Mouse (Mus musculus) adrenal gland, adult (tissue): ENCODE data around the gene E130114P18Rik.
A peak's percentile ranks its signal among the peaks of the same experiment; 100 is the strongest.

Experiments
- DNase-seq, 2 experiments: peaks; one replicate each; pipeline ENCODE4 v3.0.0; 2022 to 2023; ENCODE audit warnings: low spot score in 1 of 2; ENCODE audit not compliant: inconsistent age in 2 of 2

E130114P18Rik gene

DNA sequence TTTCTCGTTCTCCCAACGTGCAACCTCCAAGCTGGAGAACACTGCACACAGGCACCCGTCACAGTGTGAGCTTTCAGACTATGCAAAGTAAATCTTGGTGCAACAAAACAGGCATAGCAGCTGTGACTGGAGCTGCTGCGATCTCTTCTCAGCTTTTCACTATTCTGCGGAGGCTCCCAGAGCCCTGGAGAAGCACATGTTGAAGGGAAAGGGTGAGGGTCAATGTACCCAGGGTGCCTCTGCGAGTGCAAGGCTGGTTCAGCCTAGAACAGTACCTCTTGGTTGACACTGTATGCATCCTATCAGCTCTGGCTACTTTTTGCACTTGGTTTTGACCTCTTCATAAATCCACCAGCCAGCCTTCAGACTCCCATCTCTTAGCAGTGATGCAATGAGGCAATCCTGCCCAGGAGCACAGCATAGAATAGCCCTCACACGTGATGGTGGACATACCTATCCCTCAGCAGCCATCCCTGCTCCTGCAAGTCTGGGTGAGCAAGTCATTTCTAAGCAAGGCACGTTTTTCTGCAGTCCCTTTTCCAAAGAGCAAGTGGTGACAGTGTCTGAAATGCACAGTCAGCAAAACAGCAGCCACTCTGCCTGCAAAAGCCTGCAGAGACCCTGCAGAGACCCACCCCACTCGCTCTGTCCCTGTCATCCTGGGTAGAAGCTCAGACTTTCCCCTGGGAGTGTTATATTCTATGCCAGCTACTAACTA is 67.7 kb downstream of the E130114P18Rik start:
- DNase-seq: no peak

DNA sequence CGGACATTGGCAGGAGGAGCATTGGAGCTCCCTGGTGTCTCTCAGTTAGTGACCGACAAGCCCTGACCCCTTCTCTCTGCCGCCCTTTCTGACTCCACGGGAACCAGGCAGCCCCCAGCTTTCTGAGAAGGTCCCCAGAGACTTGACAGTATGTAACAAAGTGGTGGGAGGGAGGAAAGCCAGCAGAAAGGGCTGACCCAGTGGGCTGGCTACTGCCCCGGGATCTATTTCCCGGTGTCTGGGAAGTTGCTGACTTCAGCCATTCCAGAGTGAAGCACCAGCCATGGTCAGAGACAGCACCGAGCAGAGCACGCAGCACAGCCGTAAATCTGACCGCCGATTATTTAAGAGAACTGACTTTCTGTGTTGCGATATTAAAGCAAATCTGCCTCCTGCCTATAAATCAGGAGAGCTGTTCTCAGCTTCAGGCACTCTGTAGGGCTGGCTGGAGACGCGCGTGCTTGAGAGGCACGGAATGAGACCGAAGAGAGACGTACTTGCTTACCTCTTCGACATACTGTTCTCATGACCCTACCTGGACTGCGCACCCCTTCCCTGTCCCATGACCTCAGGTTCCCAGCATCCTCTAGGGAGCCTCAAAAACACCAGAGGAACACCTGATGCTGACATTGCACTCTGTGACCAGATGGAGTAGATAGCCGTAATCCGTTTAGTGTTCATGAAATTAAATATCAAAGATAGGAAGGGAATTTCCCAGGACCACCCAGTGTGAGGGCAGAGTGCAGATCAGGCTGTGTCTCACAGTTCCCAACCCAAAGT is 70.3 kb downstream of the E130114P18Rik start:
- peak in 1 of 2 experiments; percentile 70 for DNase-seq

DNA sequence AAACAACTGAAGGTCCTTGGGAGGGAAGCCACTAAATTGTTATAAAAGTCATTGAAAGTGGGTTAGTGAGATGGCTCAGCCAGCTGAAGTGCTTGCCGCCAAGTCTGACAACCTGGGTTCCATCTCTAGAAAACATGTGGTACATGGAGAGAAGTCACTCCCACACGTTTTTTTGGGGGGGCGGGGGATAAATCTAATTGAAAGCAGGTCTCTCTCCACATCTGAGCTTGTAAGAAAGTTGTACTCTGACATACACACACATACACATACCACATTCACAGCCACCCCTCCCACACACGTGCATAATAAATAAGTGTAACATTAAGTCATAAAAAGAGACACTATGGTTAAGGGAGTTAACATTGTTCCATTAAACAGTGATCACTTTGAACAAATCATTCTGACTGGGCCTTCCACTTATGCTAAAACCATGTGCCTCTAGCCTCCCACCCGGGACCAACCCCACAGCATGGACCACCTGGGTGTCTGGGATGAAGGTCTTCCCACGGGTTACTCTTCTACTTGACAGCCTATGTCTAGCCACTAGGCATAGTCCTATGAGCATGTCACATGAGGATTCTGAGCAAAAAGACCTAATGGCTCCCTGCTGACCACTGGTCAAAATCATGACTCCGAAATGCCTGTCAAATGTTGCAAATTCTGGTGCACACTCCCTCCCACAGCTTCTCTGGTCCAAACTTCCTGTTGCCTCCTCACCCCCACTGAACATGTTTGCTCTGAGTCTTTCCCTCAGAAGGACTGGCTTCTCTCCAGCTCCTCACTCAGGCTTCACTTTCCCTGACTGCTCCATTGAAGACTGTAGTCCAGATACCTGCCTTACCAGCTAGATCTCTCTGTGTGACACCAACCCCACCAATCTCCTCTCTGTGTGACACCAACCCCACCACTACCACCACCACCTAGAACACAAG is 80.9 kb downstream of the E130114P18Rik start:
- peak in 1 of 2 experiments; percentile 56 for DNase-seq

DNA sequence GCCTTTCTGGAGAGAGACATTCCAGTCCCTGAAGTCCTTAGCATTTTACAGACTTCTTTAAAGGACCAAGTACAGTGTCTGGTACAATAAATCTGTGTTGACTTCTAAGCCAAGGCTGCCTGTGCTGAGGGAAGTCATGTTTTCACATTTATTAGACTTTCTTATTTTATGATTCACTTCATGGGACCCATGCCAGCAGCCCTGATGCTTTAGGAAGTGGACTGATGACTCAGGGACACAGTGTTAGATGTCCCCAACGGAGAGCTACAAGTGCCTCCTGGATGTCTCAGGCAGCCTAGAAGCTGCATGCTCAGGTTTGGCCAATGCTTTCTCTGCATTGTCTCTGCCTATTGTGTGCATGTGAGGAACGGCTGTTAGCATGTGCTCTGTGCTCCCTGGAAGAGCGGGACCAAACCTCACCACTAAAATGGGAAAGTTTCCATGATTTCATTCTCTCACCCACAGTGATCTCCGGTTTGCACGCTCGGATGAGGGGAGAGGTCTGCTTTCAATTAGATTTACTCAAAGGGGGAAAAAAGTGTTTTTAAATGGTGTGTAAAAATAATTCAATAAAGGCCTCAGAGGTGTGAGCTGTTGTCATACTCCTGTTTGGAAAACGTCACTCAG is 82.4 kb downstream of the E130114P18Rik start:
- DNase-seq: peak; percentile 85 to 95

DNA sequence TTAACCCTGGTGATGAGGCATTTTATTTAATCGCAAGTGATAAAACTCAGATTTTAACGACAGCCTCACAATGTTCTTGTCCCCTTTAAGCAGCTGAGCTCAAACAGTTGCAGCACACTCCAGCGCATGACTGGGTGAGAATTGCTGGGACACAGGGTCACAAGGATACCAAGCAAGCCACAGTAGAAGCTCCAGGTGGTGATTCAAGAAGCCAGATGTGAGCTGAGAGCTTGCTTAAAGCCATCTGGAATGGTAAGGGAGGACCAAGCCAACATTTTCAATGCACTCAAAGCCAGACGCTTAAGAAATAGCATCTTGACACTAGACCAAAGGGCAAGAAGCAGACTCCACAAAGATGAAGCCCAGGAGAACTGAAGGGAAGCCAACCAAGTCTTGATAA is 83.9 kb downstream of the E130114P18Rik start:
- no peak for DNase-seq

DNA sequence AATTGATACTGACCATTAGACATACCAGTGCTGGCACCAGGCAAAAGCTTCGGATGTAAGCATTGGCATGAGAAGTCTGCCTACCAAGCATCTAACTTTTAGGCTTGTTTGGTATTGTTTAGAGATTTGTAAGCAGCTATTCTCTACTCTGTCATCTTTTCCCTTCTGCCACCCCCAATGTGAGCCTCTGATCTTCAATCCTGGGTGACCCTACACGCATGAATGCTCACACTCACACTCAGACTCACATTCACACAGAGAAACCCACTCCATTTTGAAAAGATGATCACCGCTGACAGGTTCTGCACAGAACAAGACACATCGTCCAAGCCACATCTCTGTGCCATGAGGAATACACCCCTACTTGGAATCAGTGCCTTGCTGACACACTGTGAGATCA is 84.8 kb downstream of the E130114P18Rik start:
- DNase-seq: no peak

DNA sequence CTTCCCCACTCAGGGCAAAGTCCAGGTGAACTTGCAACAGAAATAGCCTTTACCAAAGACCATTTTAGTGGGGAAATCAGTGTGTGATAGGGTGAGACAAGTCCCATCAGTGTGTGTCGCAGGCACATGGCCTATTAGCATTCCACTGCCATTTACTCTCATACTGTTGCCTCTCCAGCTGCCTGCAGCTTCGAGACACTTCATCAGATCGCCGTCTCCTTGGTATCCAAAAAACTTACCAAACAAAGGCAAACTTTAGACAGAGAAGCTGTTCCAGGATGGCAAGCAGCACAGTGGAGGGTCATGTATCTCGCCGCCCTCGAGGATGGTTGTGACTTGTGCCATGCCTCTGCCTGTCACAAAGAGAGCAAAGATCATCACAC is 87.5 kb downstream of the E130114P18Rik start:
- no peak for DNase-seq

DNA sequence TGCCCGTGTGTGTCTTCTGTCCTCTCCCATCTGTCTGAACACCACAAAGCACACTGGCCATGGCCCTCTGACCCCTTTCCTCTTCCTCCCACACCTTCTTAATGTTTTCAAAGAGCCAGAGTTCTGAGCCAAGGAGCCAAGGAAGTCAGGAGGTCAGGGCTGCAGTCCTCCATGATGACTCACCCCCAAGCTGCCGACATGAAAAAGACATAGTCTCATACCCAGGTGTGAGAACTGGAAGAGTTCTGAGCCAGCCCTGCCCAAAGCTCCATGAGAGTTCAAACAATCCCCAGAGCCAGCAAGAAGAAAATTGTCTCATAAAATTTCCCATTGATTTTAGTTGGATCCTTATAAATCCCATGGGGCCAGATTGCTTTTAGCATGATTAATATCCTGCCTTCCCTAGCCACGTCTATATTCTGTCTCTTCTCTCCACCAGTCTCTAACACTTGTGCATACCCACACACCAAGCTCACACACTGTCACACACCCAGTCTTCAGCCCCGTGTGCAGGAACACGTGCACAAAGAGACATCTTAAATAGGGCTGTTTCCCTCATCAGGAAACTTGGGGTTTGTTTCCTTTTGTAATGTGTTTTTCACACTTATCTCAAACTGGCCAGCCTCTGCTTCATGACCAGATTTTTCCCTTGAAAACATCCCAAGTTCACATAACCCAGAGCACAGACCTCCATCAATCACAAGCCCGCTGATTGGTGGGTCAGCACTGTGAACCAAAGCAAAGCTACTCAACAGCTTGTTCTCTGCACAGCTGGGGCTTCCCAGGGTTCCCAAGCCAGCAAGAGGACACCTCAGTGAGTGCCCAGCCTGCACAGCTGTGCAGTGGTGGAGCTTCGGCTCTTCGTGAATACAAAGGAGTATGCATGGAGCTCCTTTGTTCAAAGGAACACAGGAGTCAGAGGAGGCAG is 88.2 kb downstream of the E130114P18Rik start:
- peak; percentile 32 to 76 for DNase-seq

DNA sequence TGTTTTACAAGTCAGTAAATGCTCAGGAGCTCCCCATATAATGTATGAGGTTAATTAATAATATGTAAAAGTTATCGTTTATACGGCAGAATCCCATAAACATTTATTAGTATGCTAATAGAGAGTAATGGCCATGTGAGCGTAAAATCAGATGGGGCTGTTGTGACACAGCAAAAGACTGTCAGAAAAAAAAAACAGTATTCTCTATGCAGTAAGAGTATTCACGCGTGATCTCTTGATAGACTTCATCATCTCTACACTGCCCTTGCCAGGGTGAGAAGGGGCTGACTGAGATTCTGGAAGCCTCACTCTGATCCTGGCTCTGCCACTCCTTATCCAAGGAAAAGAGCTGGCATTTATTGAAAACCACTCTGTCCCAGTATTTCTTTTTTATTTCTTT is 91.9 kb downstream of the E130114P18Rik start:
- DNase-seq: no peak

DNA sequence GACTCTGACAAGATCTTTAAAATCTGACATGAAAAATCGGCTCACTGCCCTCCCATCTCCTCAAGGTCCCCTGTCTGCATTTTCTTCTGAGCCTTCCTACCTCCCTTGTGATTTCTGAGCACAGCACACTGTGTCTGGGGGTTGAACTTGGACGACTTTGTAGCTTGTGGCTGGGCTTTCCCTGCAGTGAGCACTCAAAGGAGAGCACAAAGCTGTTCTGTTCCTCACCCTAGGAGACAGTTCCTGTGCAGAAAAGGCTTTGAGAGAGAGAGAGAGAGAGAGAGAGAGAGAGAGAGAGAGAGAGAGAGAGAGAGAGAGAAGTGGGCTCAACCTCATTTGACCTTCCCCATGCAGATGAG is 101.3 kb downstream of the E130114P18Rik start:
- DNase-seq: no peak

DNA sequence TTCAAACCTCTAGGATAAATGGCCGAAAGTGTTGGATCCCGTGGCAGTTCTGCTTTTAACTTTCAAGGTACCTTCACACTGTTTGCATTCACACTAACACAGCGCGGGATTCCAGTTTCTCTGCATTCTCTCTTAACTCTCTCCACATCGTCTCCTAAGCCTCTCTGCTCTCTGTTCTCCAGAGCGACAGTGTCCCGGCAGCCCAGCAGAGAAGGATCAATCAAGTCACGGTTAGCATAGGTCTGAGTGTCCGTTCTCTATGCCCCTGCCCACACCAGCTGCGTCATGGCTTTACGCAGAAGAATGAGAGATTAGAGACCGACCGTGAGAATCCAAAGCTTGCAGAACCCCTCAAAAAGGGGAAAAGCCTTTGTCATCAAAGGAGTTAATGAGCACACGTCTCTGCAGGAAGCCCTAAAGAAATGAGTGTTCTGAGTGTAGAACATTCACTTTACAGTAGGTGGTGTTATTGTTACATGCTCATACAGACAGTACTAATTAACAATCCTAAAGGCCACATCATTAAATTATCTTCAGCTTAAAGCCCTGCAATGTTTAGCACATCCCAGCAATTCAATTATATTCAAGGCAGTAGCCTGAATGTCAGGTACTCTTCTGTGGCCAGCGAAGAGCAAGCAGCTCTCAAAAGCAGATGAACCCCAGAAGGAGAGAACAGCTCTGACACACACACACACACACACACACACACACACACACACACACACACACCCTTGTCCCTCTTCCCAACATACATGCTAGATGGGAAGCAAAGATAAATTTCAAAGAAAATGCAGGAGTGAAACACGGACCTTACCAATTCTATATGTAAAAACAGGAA is 101.9 kb downstream of the E130114P18Rik start:
- DNase-seq: peak in 1 of 2 experiments; percentile 36

DNA sequence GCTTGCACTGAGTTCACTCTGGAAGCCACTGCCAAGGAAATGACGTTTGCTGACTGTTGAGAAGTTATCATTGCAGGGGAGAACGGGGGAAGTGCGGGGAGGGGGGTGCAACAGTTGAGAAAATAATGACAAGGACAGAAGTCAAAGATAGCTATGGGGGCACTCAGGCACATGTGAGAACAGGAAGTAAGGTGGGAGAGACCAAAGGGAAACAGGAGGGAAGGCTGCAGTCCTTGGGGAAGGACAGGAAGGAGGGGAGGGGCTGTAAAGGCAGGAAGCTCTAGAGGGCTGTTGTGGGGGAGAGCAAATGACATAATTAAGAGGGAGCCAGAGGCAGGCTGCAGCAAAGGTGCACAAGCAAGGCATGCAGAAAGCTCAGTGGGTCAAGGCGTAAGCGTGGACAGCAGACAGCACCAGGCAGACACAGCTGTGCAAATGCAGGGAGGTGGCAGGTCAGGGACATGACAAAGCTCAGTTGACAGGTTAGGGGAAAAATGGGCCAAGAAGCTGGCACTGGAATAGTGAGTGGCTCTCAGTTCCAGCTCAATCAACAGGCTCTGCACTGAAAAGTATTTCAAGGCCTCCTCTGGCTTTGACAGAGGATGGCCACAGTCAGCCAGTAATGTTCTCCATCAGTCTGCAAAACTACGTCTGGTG is 103.9 kb downstream of the E130114P18Rik start:
- peak; percentile 23 to 63 for DNase-seq

DNA sequence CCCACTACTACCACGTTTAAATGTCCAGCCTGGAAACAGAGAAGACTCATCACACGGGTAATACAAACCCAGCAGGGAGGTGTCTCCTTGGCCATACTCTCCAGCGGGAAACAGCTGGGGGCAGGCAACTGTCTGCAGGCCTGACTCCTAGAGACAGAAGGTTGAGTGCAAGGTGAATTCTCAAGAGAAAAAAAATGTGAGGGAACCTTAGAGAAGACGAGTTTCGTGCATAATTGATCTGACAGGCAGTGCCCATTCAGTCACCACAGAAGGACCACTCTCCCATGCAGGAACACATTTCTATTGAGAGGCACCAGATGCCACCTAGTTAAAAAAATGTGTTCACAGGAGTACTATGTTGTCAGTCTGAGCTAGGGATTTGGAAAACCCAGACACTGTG is 105.4 kb downstream of the E130114P18Rik start:
- DNase-seq: no peak

DNA sequence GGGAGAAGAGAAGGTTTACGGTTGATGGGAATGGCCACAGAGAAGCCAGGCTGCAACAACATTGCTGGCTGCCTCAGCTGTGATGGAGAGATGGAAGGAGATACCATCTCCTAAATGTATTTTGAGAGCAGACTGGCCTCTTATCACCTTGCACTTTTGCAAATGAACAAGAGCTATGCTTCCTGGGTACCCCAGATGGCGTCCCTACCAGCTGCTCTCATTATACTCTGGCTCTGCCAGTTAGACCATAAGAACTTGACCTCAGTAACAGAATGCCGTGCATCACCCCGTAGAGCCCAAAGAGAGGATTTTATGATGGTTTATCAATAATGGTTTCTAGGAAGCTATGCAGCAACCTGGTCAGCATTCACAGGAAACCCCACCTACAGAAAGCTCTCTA is 106.0 kb downstream of the E130114P18Rik start:
- DNase-seq: no peak

DNA sequence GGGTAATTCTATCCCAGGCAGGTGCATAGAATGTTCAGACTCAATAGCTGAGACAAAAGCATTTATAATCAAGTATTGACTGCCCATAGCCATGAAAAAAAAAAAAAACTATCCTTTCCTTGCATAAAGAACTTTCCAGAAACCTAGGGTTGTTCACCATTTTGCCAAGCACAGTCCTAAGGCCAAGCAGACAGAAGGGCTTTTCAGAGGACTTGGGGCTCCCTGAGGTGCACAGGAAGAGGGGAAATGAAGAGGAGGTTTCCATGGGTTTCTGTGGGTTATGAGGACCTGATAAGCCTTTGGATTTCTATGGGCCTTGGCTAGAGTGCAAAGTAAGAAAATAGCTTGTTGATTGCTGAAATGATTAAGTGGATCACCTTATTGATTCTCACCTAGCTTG is 107.5 kb downstream of the E130114P18Rik start:
- DNase-seq: no peak

DNA sequence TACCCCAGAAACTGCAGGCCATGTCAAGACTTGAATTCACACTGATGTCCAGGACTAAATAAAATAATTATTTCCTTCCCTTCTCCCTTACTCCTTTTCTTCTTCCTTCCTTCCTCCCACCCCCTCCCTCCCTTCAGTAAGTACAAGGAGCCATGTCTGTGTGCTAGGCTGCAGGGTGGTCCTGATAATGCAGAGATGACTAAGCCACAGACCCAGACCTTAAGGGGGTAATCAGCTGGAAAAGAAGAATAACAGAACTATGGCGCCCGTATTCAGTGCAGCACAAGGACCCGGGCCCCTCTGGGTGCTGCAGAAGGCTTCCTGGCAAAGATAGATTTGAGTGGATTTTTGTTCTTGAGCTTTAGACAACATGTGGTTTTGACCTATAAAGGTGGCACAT is 108.1 kb downstream of the E130114P18Rik start:
- no peak for DNase-seq

DNA sequence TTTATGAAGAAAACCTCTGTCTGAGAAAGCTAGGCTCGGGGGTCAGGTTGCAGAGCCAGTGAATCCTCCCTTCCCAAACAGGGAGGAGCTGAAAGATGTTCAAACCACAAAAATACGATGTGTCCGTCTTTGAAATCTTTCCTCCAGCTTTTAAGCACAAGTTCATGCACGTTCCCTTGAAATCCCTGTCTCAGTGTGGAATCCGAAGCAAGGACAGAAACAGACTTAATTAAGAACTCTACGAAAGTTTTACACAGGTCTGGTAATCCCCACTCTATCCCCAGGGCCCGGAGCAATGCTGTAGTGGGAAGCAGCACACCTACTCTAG is 112.5 kb downstream of the E130114P18Rik start:
- no peak for DNase-seq

DNA sequence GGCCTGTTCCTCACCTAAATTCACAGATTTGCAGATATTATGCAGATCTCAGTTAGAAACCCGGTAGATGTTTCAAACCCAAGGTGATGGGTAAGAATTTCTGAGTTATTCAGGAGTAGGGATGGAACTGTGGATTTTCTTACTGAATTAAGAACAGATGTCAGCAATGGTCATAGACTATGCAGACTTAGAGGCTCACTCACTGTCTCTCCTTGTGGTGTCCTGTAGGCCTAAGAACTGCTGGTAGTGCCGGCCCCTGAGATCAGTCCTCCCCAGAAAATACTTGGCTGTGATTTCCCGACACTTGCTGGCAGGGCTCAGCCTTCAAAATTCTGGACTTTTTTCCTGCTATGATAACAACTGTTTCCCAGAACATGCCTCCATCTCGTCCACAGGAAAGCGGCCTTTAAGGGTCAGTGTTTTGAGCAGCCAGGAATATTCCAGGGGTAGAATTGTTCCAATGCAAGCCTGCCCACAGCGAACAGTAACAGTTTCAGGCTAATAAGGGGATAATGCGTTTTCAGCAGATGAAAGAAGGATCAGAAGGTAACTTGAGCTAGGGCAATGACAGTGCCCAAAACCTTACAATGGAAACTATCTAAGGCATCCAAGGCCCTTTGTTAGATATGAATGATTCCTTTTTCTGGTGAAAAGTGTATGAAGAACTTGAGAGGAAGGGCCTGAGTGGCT is 113.0 kb downstream of the E130114P18Rik start:
- no peak for DNase-seq
